Mouse (Mus musculus): ENCODE measurements at regions not wholly inside any gene's neighbourhood (a gene's known extent, or its start where the extent isn't known, plus 50 kb on each side); places are given as distances from the start of the nearest gene placed in this dataset.

DNA sequence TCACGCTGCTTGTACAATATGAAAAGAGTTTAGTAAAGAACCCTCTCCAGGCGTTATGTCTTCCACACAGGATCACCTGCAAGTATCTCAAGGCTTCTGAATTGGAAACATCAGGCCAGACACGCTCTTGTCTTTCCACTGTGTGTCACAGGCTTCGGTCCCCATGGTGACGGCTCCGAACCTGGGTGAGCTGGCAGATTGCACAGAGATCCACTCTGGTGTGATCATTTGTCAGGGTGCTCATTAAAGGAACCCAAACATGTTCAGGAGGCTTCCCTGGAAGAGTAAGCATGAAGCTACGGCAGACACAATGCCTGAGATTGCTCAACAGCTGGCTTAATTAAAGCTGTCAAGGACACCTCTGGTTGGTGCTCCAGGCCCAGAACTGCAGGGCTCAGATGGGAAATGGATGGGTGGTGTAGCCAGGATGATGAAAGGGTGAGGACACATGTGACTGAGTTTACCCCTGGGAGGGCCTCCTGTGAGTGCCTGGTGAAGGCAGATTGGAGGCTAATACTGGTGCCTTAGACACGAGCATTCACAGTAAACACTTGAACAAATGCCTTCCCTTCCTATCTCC, 63.3 kb upstream of the Map1b start:
- DNase-seq (ENCODE audit: low spot score), result no peak

DNA sequence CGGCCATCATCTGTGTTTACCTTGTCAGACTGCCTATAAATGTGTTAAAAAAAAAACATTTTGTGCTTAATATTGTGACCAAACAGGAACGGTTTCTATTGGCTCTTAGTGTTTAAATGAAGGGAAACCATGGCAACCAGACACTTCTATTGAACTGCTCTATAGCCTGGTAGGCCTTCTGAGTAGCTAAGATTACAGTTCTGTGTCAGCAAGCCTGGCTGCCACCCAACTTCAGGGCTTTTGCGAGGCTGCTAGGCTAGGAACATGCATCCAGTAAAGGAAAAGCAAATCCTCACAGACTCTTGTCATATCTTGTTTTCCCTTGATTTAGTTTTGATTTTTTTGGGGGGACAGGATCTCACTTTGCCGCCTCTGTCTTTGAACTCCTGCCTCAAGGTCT, 61.3 kb upstream of the Map1b start:
- DNase-seq (ENCODE audit: low spot score), result no peak

DNA sequence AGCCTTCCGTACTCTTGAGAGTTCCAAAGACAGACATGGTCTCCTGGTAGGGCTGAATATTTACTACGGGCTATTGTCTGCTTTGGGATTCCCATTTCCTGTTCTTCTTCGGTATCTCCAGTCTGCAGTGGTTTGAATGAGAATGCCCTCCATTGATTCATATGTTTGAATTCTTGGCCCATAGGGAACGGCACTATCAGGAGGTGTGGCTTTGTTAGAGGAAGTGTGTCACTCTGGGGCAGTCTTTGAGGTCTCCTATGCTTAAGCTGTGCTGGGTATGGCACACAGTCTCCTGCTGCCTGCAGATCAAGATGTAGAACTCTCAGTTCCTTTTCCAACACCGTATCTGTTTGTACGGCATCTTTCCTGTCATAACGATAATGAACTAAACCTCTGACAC, 56.7 kb upstream of the Map1b start:
- no peak for DNase-seq (ENCODE audit: low spot score)

DNA sequence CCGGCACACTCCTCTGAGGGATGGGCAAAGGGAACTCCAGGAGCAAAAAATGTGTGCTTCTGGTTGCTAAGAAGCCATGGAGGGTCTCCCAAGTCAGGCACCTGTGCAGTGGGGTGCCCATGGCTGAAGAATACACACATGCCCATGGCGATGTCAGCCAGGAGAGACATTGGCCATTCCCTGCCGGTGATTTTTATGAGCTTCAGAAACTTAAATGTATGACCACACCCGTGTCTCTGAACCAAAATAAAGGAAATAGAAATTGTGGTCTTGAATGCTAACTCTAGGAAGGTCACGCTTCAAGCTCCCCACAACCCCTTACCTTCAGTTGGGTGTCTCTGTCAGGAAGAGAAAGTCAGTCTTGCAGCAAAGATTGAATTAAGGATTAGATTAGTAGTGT, 56.0 kb upstream of the Map1b start:
- DNase-seq (ENCODE audit: low spot score), result no peak
